Mouse (Mus musculus): ENCODE results near the gene Disp1. TPM values are rescaled to one million over a fixed set of nuclear protein-coding genes. Genes with fewer than 3 reads are reported as not detected.

The Disp1 gene
- polyA plus RNA-seq, 1 experiment from 2014 or later: 12.3 TPM

DNA sequence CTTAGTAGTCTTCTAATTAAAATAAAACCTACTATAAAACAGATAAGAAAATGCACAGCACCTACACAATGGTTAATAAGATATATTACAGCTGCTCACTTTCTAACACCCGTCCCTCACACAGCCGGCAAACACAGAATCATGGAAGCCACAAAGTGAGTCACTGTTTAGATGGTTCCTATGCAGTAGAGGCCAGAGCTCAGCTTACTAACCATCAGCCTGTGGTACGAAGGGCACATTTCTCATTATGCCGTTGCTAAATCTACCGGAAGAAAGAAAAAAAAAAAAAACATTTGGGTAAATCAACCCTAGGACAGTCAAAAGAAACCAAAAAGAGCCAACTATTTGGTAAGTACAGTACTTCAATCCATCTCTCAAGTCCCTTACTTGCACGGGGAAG lies 5.6 kb downstream of the Disp1 start:
- no peak overlapping the region for H3K4me2 ChIP-seq (replicated peaks; ENCODE audit: low read depth, low read length)
- H3K27ac ChIP-seq (ENCODE audit: low read length): no peak overlapping the region
- no peaks in the 10 kb centered on the region for H3K27me3 ChIP-seq (ENCODE audit: control insufficient read depth, insufficient read depth, low read length)
- H3K9ac ChIP-seq (replicated peaks; ENCODE audit: low read depth, low read length): no peak overlapping the region
- 87% methylated on average over 6 of the region's 6 CpGs for WGBS
- ATAC-seq (ENCODE audit: insufficient number of reproducible peaks, insufficient read depth, low FRiP score, low read depth): no peak
- peaks cover 8% of the 10 kb centered on the region; the same call in 1 of the 2 replicates for H3K4me1 ChIP-seq (ENCODE audit: control insufficient read depth, insufficient read depth, low read length)
- no peaks in the 10 kb centered on the region for H3K9me3 ChIP-seq (ENCODE audit: control insufficient read depth, low read depth, low read length)
- H3K4me3 ChIP-seq (ENCODE audit: low read depth, low read length): no peak overlapping the region
- H3K36me3 ChIP-seq (ENCODE audit: control insufficient read depth, insufficient read depth, low read length): no peaks in the 10 kb centered on the region

DNA sequence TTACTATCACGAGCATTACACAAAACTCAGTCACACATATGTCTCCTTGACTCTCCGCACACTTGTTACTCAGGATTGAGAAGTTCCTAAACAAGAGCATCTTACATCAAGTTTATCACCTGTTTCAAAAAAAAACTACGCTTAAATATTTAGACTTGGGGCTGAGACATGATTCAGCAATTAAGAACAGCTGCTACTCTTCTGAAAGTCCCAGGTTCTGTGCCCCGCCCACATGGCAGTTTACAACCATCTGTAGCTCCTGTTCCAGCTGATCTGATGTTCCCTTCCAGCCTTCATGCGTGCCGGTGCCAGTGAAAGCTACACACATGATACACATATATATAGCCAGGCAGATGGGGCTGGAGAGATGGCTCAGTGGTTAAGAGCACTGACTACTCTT lies 7.5 kb downstream of the Disp1 start:
- Histone ChIP-seq H3K4me2 (replicated peaks; ENCODE audit: low read depth, low read length) (no peak overlapping the region), H3K36me3 (ENCODE audit: control insufficient read depth, insufficient read depth, low read length) (no peaks in the 10 kb centered on the region), H3K27me3 (ENCODE audit: control insufficient read depth, insufficient read depth, low read length) (no peaks in the 10 kb centered on the region), H3K9ac (replicated peaks; ENCODE audit: low read depth, low read length) (no peak overlapping the region), H3K4me3 (ENCODE audit: low read depth, low read length) (no peak overlapping the region), H3K27ac (ENCODE audit: low read length) (no peak overlapping the region), H3K4me1 (ENCODE audit: control insufficient read depth, insufficient read depth, low read length) (0 out of 2 replicates have a peak, but pooled peaks cover 3% of the 10 kb centered on the region), H3K9me3 (ENCODE audit: control insufficient read depth, low read depth, low read length) (no peaks in the 10 kb centered on the region)
- no peak for ATAC-seq (ENCODE audit: insufficient number of reproducible peaks, insufficient read depth, low FRiP score, low read depth)
- WGBS: 77% methylated on average over 6 of the region's 6 CpGs

DNA sequence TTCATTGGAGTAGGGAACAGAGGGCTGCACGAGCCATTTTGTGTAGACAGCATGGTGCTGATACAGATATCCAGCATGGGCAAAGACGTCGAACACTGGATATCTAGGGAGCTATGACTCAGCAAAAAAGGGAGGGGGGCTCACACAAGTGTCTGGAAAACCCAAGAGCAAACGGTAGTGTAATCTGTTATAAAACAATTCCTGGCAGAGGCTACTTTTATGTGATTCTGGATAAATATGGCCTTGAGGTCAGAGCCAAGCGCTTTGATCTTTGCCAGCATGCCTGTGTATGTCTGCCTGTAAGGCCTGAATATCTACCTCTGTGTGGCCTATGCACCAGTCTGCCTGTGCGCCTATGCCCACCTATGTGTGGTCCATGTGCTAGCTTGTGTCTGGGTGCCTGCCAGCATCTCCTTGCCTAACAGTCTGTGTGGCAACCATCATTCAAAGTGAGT lies 8.5 kb downstream of the Disp1 start:
- Histone ChIP-seq H3K4me2 (replicated peaks; ENCODE audit: low read depth, low read length) (no peak overlapping the region), H3K9me3 (ENCODE audit: control insufficient read depth, low read depth, low read length) (no peaks in the 10 kb centered on the region), H3K27ac (ENCODE audit: low read length) (no peak overlapping the region), H3K4me1 (ENCODE audit: control insufficient read depth, insufficient read depth, low read length) (0 out of 2 replicates have a peak, but pooled peaks cover 3% of the 10 kb centered on the region), H3K36me3 (ENCODE audit: control insufficient read depth, insufficient read depth, low read length) (no peaks in the 10 kb centered on the region), H3K4me3 (ENCODE audit: low read depth, low read length) (no peak overlapping the region), H3K27me3 (ENCODE audit: control insufficient read depth, insufficient read depth, low read length) (no peaks in the 10 kb centered on the region), H3K9ac (replicated peaks; ENCODE audit: low read depth, low read length) (no peak overlapping the region)
- ATAC-seq (ENCODE audit: insufficient number of reproducible peaks, insufficient read depth, low FRiP score, low read depth): no peak
- WGBS: 67% methylated on average over 6 of the region's 6 CpGs

GRCm38 (mm10) chr1:183210115-183210514 lies 11.2 kb downstream of the Disp1 start:
- WGBS: 92% methylated on average over 8 of the region's 8 CpGs
- H3K4me1 ChIP-seq (ENCODE audit: control insufficient read depth, insufficient read depth, low read length): 0 out of 2 replicates have a peak, but pooled peaks cover 3% of the 10 kb centered on the region
- ATAC-seq (ENCODE audit: insufficient number of reproducible peaks, insufficient read depth, low FRiP score, low read depth): no peak
- H3K9me3 ChIP-seq (ENCODE audit: control insufficient read depth, low read depth, low read length): no peaks in the 10 kb centered on the region
- no peak overlapping the region for H3K4me2 ChIP-seq (replicated peaks; ENCODE audit: low read depth, low read length)
- H3K36me3 ChIP-seq (ENCODE audit: control insufficient read depth, insufficient read depth, low read length): no peaks in the 10 kb centered on the region
- no peak overlapping the region for H3K4me3 ChIP-seq (ENCODE audit: low read depth, low read length)
- H3K27ac ChIP-seq (ENCODE audit: low read length): no peak overlapping the region
- H3K27me3 ChIP-seq (ENCODE audit: control insufficient read depth, insufficient read depth, low read length): no peaks in the 10 kb centered on the region
- no peak overlapping the region for H3K9ac ChIP-seq (replicated peaks; ENCODE audit: low read depth, low read length)

DNA sequence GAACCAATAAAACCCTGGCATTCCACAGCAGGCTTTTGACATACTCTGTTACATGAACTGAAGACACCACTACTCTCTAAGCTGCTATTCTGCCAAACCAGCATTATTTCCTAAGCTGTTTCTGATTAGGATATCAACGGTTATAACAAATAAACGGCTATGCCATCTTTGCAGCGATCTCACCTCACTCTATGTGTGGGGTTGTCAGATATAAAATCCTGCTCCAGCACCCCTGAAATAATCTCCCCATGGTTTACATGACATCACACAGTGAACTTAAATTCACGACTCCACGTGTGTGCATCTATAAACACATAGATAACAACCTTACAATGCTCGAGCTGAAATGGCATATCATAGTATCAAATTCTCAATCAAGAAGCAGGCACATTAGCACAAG lies 13.7 kb downstream of the Disp1 start:
- Histone ChIP-seq H3K4me2 (replicated peaks; ENCODE audit: low read depth, low read length) (no peak overlapping the region), H3K9me3 (ENCODE audit: control insufficient read depth, low read depth, low read length) (no peaks in the 10 kb centered on the region), H3K9ac (replicated peaks; ENCODE audit: low read depth, low read length) (no peak overlapping the region), H3K27ac (ENCODE audit: low read length) (no peak overlapping the region), H3K36me3 (ENCODE audit: control insufficient read depth, insufficient read depth, low read length) (no peaks in the 10 kb centered on the region), H3K27me3 (ENCODE audit: control insufficient read depth, insufficient read depth, low read length) (no peaks in the 10 kb centered on the region), H3K4me3 (ENCODE audit: low read depth, low read length) (no peak overlapping the region), H3K4me1 (ENCODE audit: control insufficient read depth, insufficient read depth, low read length) (no peaks in the 10 kb centered on the region)
- ATAC-seq (ENCODE audit: insufficient number of reproducible peaks, insufficient read depth, low FRiP score, low read depth): no peak
- 73% methylated on average over 6 of the region's 6 CpGs for WGBS

GRCm38 (mm10) chr1:183207141-183207540 lies 14.2 kb downstream of the Disp1 start:
- no peak overlapping the region for H3K4me2 ChIP-seq (replicated peaks; ENCODE audit: low read depth, low read length)
- WGBS: 88% methylated on average over 3 of the region's 3 CpGs

GRCm38 (mm10) chr1:183200926-183201325 lies 20.4 kb downstream of the Disp1 start:
- Histone ChIP-seq H3K27me3 (ENCODE audit: control insufficient read depth, insufficient read depth, low read length) (no peaks in the 10 kb centered on the region), H3K4me2 (replicated peaks; ENCODE audit: low read depth, low read length) (no peak overlapping the region), H3K9ac (replicated peaks; ENCODE audit: low read depth, low read length) (no peak overlapping the region), H3K9me3 (ENCODE audit: control insufficient read depth, low read depth, low read length) (no peaks in the 10 kb centered on the region), H3K27ac (ENCODE audit: low read length) (no peak overlapping the region), H3K4me3 (ENCODE audit: low read depth, low read length) (no peak overlapping the region), H3K36me3 (ENCODE audit: control insufficient read depth, insufficient read depth, low read length) (no peaks in the 10 kb centered on the region), H3K4me1 (ENCODE audit: control insufficient read depth, insufficient read depth, low read length) (no peaks in the 10 kb centered on the region)
- 85% methylated on average over 5 of the region's 5 CpGs for WGBS
- no peak for ATAC-seq (ENCODE audit: insufficient number of reproducible peaks, insufficient read depth, low FRiP score, low read depth)

More at GRCm38 (mm10) chr1:183207141-183207540, 14.2 kb downstream of the Disp1 start:
- no peak overlapping the region for H3K9ac ChIP-seq (replicated peaks; ENCODE audit: low read depth, low read length)
- no peaks in the 10 kb centered on the region for H3K27me3 ChIP-seq (ENCODE audit: control insufficient read depth, insufficient read depth, low read length)
- H3K4me3 ChIP-seq (ENCODE audit: low read depth, low read length): no peak overlapping the region
- ATAC-seq (ENCODE audit: insufficient number of reproducible peaks, insufficient read depth, low FRiP score, low read depth): no peak
- H3K9me3 ChIP-seq (ENCODE audit: control insufficient read depth, low read depth, low read length): no peaks in the 10 kb centered on the region
- no peak overlapping the region for H3K27ac ChIP-seq (ENCODE audit: low read length)
- H3K4me1 ChIP-seq (ENCODE audit: control insufficient read depth, insufficient read depth, low read length): no peaks in the 10 kb centered on the region
- H3K36me3 ChIP-seq (ENCODE audit: control insufficient read depth, insufficient read depth, low read length): no peaks in the 10 kb centered on the region

DNA sequence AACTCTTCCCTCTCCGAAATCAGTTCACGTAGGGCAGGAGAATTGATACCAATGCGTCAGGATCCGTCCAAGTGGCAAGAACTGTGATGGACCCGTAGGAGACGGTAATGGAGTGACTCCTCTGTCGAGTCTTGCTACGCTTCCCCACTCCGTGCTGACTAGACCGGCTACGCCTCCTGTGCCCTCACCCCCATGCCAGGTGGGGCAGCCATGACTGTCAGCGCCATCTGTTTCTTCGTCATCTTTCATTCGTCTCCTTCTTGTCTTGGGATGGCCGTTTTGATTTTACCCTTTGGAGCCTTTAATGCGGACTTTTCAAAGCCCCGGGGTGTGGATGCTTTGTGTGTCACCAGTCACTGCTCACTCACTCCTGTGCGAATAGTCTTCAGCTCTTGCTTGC lies 26.6 kb downstream of the Disp1 start:
- Histone ChIP-seq H3K4me1 (ENCODE audit: control insufficient read depth, insufficient read depth, low read length) (peaks cover 4% of the 10 kb centered on the region; the same call in 1 of the 2 replicates), H3K27ac (ENCODE audit: low read length) (no peak overlapping the region), H3K27me3 (ENCODE audit: control insufficient read depth, insufficient read depth, low read length) (no peaks in the 10 kb centered on the region), H3K36me3 (ENCODE audit: control insufficient read depth, insufficient read depth, low read length) (no peaks in the 10 kb centered on the region), H3K4me3 (ENCODE audit: low read depth, low read length) (no peak overlapping the region), H3K4me2 (replicated peaks; ENCODE audit: low read depth, low read length) (no peak overlapping the region), H3K9ac (replicated peaks; ENCODE audit: low read depth, low read length) (no peak overlapping the region), H3K9me3 (ENCODE audit: control insufficient read depth, low read depth, low read length) (no peaks in the 10 kb centered on the region)
- 94% methylated on average over 18 of the region's 18 CpGs for WGBS
- ATAC-seq (ENCODE audit: insufficient number of reproducible peaks, insufficient read depth, low FRiP score, low read depth): no peak

DNA sequence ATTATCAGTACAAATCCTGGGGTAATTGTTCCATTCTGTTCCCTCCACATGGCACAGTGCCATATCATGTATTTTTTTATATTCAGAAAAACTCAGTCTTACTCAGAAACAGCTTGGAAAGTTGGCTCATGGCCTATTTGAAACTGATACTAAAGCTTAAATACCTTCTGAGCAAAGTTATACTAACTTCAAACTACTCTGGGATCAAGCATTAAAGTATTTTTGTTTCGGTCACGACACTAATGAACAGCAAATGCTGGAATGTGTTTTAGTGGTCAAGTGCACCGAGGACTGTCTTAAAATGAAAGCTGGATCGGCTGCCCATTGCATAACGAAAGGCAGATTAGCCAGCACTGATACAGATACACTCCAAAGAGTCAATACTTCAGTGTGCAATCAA lies 27.2 kb downstream of the Disp1 start:
- Histone ChIP-seq H3K27ac (ENCODE audit: low read length) (no peak overlapping the region), H3K9me3 (ENCODE audit: control insufficient read depth, low read depth, low read length) (no peaks in the 10 kb centered on the region), H3K9ac (replicated peaks; ENCODE audit: low read depth, low read length) (no peak overlapping the region), H3K4me3 (ENCODE audit: low read depth, low read length) (no peak overlapping the region), H3K36me3 (ENCODE audit: control insufficient read depth, insufficient read depth, low read length) (no peaks in the 10 kb centered on the region), H3K27me3 (ENCODE audit: control insufficient read depth, insufficient read depth, low read length) (no peaks in the 10 kb centered on the region), H3K4me2 (replicated peaks; ENCODE audit: low read depth, low read length) (no peak overlapping the region), H3K4me1 (ENCODE audit: control insufficient read depth, insufficient read depth, low read length) (peaks cover 8% of the 10 kb centered on the region; the same call in 1 of the 2 replicates)
- no peak for ATAC-seq (ENCODE audit: insufficient number of reproducible peaks, insufficient read depth, low FRiP score, low read depth)
- 56% methylated on average over 5 of the region's 5 CpGs for WGBS
